Mouse (Mus musculus): ENCODE data around the gene Osbpl11. TPM values are rescaled to one million over a fixed set of nuclear protein-coding genes. Genes with fewer than 3 reads are reported as not detected.
"Not testable (repeated sequence)": the region's sequence is repeated elsewhere in the genome, so short reads cannot be mapped to it uniquely, and the experiment has no call there.

Gene Osbpl11
- polyA plus RNA-seq, 1 experiment, result 10.8 TPM

- TF ChIP-seq CTCF (IDR thresholded peaks at IDR 0.05; ENCODE audit: control insufficient read depth, insufficient read depth, insufficient replicate concordance, low read depth, low read length) (no peak), POLR2A (IDR thresholded peaks at IDR 0.05; ENCODE audit: control insufficient read depth, low read depth, low read length) (no peak)
- Histone ChIP-seq H3K27ac (ENCODE audit: control insufficient read depth, insufficient read depth, low read depth, low read length) (peak overlapping the region; percentile 82), H3K27me3 (ENCODE audit: control insufficient read depth, insufficient read depth, low read length) (no peaks in the 10 kb centered on the region), H3K36me3 (ENCODE audit: control insufficient read depth, insufficient read depth, low read length) (no peaks in the 10 kb centered on the region), H3K4me3 (ENCODE audit: control insufficient read depth, low read depth, low read length) (peak overlapping the region; percentile 65), H3K4me1 (ENCODE audit: control insufficient read depth, insufficient read depth, low read length) (peaks cover 14% of the 10 kb centered on the region)
These were observed 7.1 kb upstream of the Osbpl11 start for GRCm38 (mm10) chr16:33177722-33178121.

GRCm38 (mm10) chr16:33178278-33179074 lies 6.4 kb upstream of the Osbpl11 start:
- Histone ChIP-seq H3K4me3 (ENCODE audit: control insufficient read depth, low read depth, low read length) (peak overlapping the region; percentile 64), H3K36me3 (ENCODE audit: control insufficient read depth, insufficient read depth, low read length) (no peaks in the 10 kb centered on the region), H3K27ac (ENCODE audit: control insufficient read depth, insufficient read depth, low read depth, low read length) (peak overlapping the region; percentile 73), H3K4me1 (ENCODE audit: control insufficient read depth, insufficient read depth, low read length) (peaks cover 14% of the 10 kb centered on the region), H3K27me3 (ENCODE audit: control insufficient read depth, insufficient read depth, low read length) (no peaks in the 10 kb centered on the region)
- TF ChIP-seq CTCF (IDR thresholded peaks at IDR 0.05; ENCODE audit: control insufficient read depth, insufficient read depth, insufficient replicate concordance, low read depth, low read length) (no peak), POLR2A (IDR thresholded peaks at IDR 0.05; ENCODE audit: control insufficient read depth, low read depth, low read length) (0 out of 2 replicates have a peak, but pooled peaks have one; percentile 20)

DNA sequence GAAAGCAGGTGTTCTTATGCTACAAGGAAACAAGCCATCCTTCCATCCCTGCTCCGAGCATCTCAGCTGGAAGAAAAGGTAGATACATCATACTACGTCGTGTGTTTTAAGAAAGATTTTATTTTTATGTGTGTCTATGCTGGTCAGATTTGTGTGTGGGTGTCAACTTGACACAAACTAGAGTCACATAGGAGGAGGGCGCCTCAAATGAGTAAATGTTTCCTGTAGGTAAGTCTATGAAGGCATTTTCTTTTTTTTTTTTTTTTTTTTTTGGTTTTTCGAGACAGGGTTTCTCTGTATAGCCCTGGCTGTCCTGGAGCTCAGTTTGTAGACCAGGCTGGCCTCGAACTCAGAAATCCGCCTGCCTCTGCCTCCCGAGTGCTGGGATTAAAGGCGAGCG lies 5.6 kb upstream of the Osbpl11 start:
- Histone ChIP-seq H3K4me1 (ENCODE audit: control insufficient read depth, insufficient read depth, low read length) (peaks cover 14% of the 10 kb centered on the region), H3K27ac (ENCODE audit: control insufficient read depth, insufficient read depth, low read depth, low read length) (peak overlapping the region; percentile 73), H3K4me3 (ENCODE audit: control insufficient read depth, low read depth, low read length) (peak overlapping the region; percentile 64; the same call in 1 of the 2 replicates)
- not testable (repeated sequence) for H3K27me3 ChIP-seq (ENCODE audit: control insufficient read depth, insufficient read depth, low read length); H3K36me3 ChIP-seq (ENCODE audit: control insufficient read depth, insufficient read depth, low read length)

DNA sequence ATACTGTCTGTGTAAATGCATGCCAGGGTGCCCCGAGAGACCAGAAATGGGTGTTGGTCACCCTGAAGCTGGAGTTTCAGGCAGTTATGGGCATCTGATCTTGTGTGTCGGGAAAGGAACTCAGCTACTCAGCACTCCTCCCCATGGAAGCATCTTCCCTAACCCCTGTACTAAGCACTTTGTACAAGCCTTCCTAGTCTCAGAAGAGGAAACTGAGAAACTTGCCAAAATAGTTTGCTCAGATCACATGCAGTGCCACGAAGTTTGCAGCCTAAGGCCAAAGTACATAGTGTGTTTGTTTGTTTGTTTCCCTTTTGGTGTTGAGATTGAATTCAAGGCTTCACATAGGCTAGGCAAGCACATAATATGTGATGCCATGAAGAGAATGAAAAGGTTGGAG lies 5.0 kb upstream of the Osbpl11 start:
- H3K4me3 ChIP-seq (ENCODE audit: control insufficient read depth, low read depth, low read length), result no peak overlapping the region; the same call in 1 of the 2 replicates
- peaks cover 14% of the 10 kb centered on the region for H3K4me1 ChIP-seq (ENCODE audit: control insufficient read depth, insufficient read depth, low read length)
- no peaks in the 10 kb centered on the region for H3K36me3 ChIP-seq (ENCODE audit: control insufficient read depth, insufficient read depth, low read length)
- peak overlapping the region; percentile 36 for H3K27ac ChIP-seq (ENCODE audit: control insufficient read depth, insufficient read depth, low read depth, low read length)
- no peak for TF ChIP-seq CTCF (IDR thresholded peaks at IDR 0.05; ENCODE audit: control insufficient read depth, insufficient read depth, insufficient replicate concordance, low read depth, low read length)
- no peak for TF ChIP-seq POLR2A (IDR thresholded peaks at IDR 0.05; ENCODE audit: control insufficient read depth, low read depth, low read length)
- no peaks in the 10 kb centered on the region for H3K27me3 ChIP-seq (ENCODE audit: control insufficient read depth, insufficient read depth, low read length)

DNA sequence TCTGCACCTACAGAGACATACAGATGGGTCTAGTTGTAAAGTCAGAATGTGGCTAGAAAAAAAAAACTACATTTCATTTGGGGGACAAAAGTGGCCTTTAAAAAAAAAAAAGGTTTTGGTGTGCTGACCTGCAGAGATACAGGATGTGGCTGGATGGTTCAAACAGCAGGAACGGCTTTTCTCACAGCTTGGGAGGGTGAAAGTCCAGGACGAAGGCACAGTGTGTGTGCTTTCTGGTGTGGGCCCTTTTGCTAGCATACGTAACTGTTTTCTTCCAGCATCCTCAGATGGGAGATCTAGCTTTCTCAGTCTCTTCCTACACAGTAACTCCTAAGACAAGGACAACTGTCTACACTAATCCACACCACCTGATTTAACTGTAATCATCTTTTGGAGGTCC lies 4.1 kb upstream of the Osbpl11 start:
- no peak for TF ChIP-seq CTCF (IDR thresholded peaks at IDR 0.05; ENCODE audit: control insufficient read depth, insufficient read depth, insufficient replicate concordance, low read depth, low read length)
- TF ChIP-seq POLR2A (IDR thresholded peaks at IDR 0.05; ENCODE audit: control insufficient read depth, low read depth, low read length), result no peak
- H3K36me3 ChIP-seq (ENCODE audit: control insufficient read depth, insufficient read depth, low read length), result no peaks in the 10 kb centered on the region
- no peak overlapping the region for H3K4me3 ChIP-seq (ENCODE audit: control insufficient read depth, low read depth, low read length)
- H3K4me1 ChIP-seq (ENCODE audit: control insufficient read depth, insufficient read depth, low read length), result peaks cover 16% of the 10 kb centered on the region
- H3K27me3 ChIP-seq (ENCODE audit: control insufficient read depth, insufficient read depth, low read length), result no peaks in the 10 kb centered on the region
- H3K27ac ChIP-seq (ENCODE audit: control insufficient read depth, insufficient read depth, low read depth, low read length), result no peak overlapping the region

DNA sequence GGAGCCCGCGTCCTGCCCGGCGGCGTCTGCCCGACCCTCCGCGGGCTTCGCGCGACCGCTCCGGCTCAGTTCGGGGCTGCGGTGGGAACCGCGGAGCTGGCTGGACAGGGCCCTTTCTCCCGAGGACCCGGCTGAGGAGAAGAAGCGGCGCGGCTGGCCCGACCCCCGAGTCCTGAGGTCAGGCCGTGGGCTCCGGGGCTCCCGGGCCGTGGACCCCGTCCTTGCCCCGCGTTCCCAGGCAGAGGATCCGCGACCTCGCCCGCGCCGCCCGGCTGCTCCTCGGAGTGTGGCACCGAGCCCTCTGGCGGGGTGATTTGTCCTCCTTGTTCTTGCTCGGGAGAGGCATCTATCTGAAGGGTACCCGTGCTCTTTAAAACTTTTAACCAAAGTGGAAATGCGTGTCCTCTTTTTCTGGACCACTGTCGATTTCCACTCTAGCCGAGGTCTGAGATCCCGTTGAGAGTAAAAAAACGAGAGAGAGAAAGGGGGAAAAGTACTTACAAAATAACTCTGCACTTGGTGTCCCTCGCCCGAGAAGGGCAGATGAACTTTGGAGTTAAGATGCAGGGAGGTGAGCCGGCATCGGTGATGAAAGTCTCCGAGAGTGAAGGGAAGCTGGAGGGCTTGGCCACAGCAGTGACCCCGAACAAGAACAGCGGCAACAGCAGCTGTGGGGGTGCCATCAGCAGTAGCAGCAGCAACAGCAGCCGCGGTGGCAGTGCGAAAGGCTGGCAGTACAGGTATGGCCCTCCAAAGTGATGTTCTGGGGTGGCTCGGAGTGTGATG lies 583 bp downstream of the Osbpl11 start:
- Histone ChIP-seq H3K4me1 (ENCODE audit: control insufficient read depth, insufficient read depth, low read length) (peaks cover 6% of the 10 kb centered on the region), H3K36me3 (ENCODE audit: control insufficient read depth, insufficient read depth, low read length) (no peaks in the 10 kb centered on the region), H3K27ac (ENCODE audit: control insufficient read depth, insufficient read depth, low read depth, low read length) (peak overlapping the region; percentile 92), H3K27me3 (ENCODE audit: control insufficient read depth, insufficient read depth, low read length) (no peaks in the 10 kb centered on the region), H3K4me3 (ENCODE audit: control insufficient read depth, low read depth, low read length) (peak overlapping the region; percentile 94)
- TF ChIP-seq CTCF (IDR thresholded peaks at IDR 0.05; ENCODE audit: control insufficient read depth, insufficient read depth, insufficient replicate concordance, low read depth, low read length) (no peak), POLR2A (IDR thresholded peaks at IDR 0.05; ENCODE audit: control insufficient read depth, low read depth, low read length) (peak; percentile 31; the same call in 1 of the 2 replicates)

- no peaks in the 10 kb centered on the region for H3K27me3 ChIP-seq (ENCODE audit: control insufficient read depth, insufficient read depth, low read length)
- H3K36me3 ChIP-seq (ENCODE audit: control insufficient read depth, insufficient read depth, low read length), result no peaks in the 10 kb centered on the region
- H3K27ac ChIP-seq (ENCODE audit: control insufficient read depth, insufficient read depth, low read depth, low read length), result peak overlapping the region; percentile 92
- peak overlapping the region; percentile 94 for H3K4me3 ChIP-seq (ENCODE audit: control insufficient read depth, low read depth, low read length)
- TF ChIP-seq POLR2A (IDR thresholded peaks at IDR 0.05; ENCODE audit: control insufficient read depth, low read depth, low read length) (no peak), CTCF (IDR thresholded peaks at IDR 0.05; ENCODE audit: control insufficient read depth, insufficient read depth, insufficient replicate concordance, low read depth, low read length) (no peak)
- H3K4me1 ChIP-seq (ENCODE audit: control insufficient read depth, insufficient read depth, low read length), result peaks cover 6% of the 10 kb centered on the region
These were observed 1.3 kb downstream of the Osbpl11 start for GRCm38 (mm10) chr16:33186134-33186533.
